7 mouse cellular contexts compared by ENCODE assay signal in the genomic region with DNA sequence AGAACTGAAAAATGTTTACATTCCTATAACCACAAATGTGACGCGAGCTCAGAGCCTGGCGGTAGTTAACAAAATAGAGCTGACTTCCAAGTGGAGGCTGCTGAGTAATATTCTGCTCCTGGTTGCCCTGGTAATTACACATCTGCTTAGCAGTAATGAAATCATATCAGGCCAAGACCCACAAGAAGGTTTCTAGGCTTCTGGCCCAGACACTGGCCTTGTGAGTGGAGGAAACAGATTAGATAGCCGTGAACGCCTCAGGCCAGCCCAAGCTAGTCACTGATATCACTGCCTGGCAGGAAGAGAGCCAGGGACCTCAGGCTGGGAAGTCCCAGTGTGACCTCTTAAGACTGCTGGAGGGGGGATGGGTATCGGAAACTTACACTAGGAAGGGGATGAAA. TPM values are rescaled to one million over a fixed set of nuclear protein-coding genes. Genes with fewer than 3 reads are reported as not detected.
A peak's percentile ranks its signal among the peaks of the same experiment; 100 is the strongest.
DNase-seq lines count a peak whose midpoint lies in the region; ATAC-seq lines count a peak whose summit lies in the region.

No protein-coding gene starts in this region.

- H3K4me2 ChIP-seq in embryonic facial prominence, embryonic 12.5 days (replicated peaks) = no peak overlapping the region

- H3K4me1 ChIP-seq in embryonic facial prominence, embryonic 12.5 days = peaks cover 22% of the 10 kb centered on the region
- H3K4me1 ChIP-seq in limb, embryonic 10.5 days = peaks cover 23% of the 10 kb centered on the region

- WGBS in embryonic facial prominence, embryonic 12.5 days = 12% methylated on average over 6 of the region's 6 CpGs
- 33% methylated on average over 6 of the region's 6 CpGs for WGBS in limb, embryonic 10.5 days

- no peak overlapping the region for H3K9ac ChIP-seq in embryonic facial prominence, embryonic 12.5 days

- H3K9me3 ChIP-seq in embryonic facial prominence, embryonic 12.5 days = no peaks in the 10 kb centered on the region
- H3K9me3 ChIP-seq in limb, embryonic 10.5 days (replicated peaks) = no peaks in the 10 kb centered on the region

- DNase-seq in adrenal gland, adult 8-10 months = peak; percentile 89
- peak; percentile 83 to 86 for DNase-seq in heart, postnatal 10 days
- peak; percentile 51 for DNase-seq in limb, embryonic 10.5 days (ENCODE audit: low spot score)
- peak; percentile 53 for DNase-seq in mesoderm, embryonic 11.5 days (ENCODE audit: low read depth, low spot score)
- DNase-seq in testis, postnatal 10 days (ENCODE audit: low spot score) = peak; percentile 77
- no peak for DNase-seq in thymus, postnatal 10 days (ENCODE audit: low spot score in 2 of 2)

- H3K27me3 ChIP-seq in embryonic facial prominence, embryonic 12.5 days = no peaks in the 10 kb centered on the region
- H3K27me3 ChIP-seq in limb, embryonic 10.5 days (ENCODE audit: low read depth, poor library complexity, severe bottlenecking) = no peaks in the 10 kb centered on the region

- ATAC-seq in embryonic facial prominence, embryonic 12.5 days (ENCODE audit: insufficient number of reproducible peaks, insufficient read depth, low FRiP score, low TSS enrichment) = no peak; the same call in 1 of the 2 replicates

- no peaks in the 10 kb centered on the region for H3K36me3 ChIP-seq in embryonic facial prominence, embryonic 12.5 days
- no peaks in the 10 kb centered on the region for H3K36me3 ChIP-seq in limb, embryonic 10.5 days

- peak overlapping the region; percentile 82 for H3K27ac ChIP-seq in embryonic facial prominence, embryonic 12.5 days
- H3K27ac ChIP-seq in limb, embryonic 10.5 days = peak overlapping the region; percentile 68

- intact Hi-C loops in heart, postnatal 10 days (cut with DNase I) = no loop called here

- H3K4me3 ChIP-seq in embryonic facial prominence, embryonic 12.5 days = no peak overlapping the region
- H3K4me3 ChIP-seq in limb, embryonic 10.5 days = no peak overlapping the region

RNA-seq across cellular contexts. Expression of a gene that starts 27.6 kb away (rescaled TPM):
- 10 to 100 TPM; 37.2 to 53.7 (median 45.7) TPM for total RNA-seq in adrenal gland, adult 8-10 months (2022)
- polyA plus RNA-seq in embryonic facial prominence, embryonic 12.5 days (2016; fragmentation: Nextera tagmentation; extraction: Ambion mirVana) = 76.0 and 84.3 TPM in 2 replicates
- total RNA-seq in heart, postnatal 10 days (2021) = 10 to 100 TPM; 29.8 to 33.9 TPM
- polyA plus RNA-seq in limb, embryonic 10.5 days (2016; fragmentation: Nextera tagmentation; extraction: Ambion mirVana) = 104 and 105 TPM in 2 replicates

Comparison
In these comparisons a context has a peak if more than half of its experiments do, and no peak if none do; other contexts are left out.
1. DNase-seq: peak in adrenal gland, adult 8-10 months (single experiment), heart, postnatal 10 days (2 of 2), limb, embryonic 10.5 days (single experiment), mesoderm, embryonic 11.5 days (single experiment) and testis, postnatal 10 days (single experiment); none in thymus, postnatal 10 days (0 of 2).